Mouse (Mus musculus) heart, postnatal 0 days (tissue): ENCODE measurements around the gene Pigv.

ENCODE experiments used
- CTCF ChIP-seq: IDR thresholded peaks from 2 replicates; pipeline ENCODE4 v1.5.1; 2016; ENCODE audit warnings: antibody characterized with exemption, control low read depth, low read depth
- EP300 ChIP-seq: IDR thresholded peaks from 2 replicates; pipeline ENCODE4 v1.6.1; 2016; ENCODE audit warnings: antibody characterized with exemption, low read depth

DNA sequence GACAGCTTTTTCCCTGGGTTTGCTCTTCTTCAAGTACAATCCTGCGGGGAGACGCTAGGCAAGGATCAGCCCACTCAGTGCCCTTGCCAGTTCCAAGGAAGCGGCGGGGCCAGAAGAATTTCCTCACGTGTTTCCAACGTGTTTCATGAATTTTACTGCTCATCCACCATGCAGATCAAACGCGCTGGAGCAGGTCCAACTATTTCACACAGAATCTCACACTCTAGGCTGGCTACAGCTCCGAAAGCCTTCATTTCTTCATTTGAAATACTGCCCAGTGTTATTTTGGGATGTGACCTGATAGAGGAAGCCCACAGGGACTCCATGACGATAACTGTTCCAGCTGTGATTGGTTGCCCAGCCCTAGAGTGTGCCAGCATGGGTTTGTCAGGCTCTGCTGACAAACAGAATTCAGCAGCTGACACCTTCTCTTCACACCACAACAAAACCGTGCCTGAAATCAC is 28.5 kb upstream of the Pigv start:
- TF ChIP-seq CTCF: no peak
- peak; percentile 90 for TF ChIP-seq EP300
